Mouse (Mus musculus): Measurements from ENCODE around the gene Plcb4.
"Not testable (repeated sequence)": the region's sequence is repeated elsewhere in the genome, so short reads cannot be mapped to it uniquely, and the experiment has no call there.

Gene Plcb4

GRCm38 (mm10) chr2:135955796-135956195 is 297.0 kb downstream of the Plcb4 start:
- no peak for DNase-seq (ENCODE audit: low spot score)

GRCm38 (mm10) chr2:135957689-135958088 is 298.9 kb downstream of the Plcb4 start:
- DNase-seq (ENCODE audit: low spot score): peak; percentile 88

DNA sequence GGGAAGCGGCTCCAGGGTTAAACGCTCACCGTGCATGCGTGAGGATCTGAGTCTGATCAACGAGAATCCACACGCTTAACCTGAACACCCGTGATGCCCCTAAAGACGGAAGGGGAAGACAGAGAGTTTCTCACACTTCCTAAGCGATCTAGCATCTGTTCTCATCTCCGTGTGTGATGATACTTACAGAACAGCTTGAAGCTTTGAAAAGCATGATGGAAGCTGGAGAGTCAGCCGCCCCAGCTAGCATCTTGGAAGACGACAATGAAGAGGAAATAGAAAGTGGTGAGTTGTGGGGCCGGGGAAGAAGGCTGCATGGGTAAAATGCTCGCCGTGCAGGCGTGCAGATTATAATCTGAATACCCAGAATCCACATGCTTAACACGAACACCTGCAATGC is 299.6 kb downstream of the Plcb4 start:
- no peak for DNase-seq (ENCODE audit: low spot score)

DNA sequence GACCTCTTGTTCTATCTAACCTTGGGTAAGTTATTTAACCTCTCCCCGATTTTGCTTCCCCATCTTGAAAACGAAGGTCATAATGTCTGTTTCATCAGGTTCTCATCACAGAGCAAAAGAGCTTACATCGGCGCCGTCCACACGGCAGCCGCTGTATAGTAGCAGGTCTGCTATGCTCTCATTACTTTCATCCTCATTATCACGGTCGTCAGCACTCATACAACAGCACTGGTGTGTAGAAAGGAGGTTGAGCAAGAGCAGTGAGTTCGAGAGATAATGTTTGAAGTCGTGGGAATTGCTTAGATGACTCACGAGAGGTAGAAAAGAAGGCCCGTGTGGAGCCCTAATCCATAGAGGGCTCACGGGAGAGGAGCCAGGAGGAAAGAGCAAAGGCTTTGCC is 304.3 kb downstream of the Plcb4 start:
- no peak for DNase-seq (ENCODE audit: low spot score)

GRCm38 (mm10) chr2:135966871-135967557 is 308.2 kb downstream of the Plcb4 start:
- DNase-seq (ENCODE audit: low spot score): peak; percentile 85

- DNase-seq (ENCODE audit: low spot score): peak; percentile 60
These were observed 309.3 kb downstream of the Plcb4 start for GRCm38 (mm10) chr2:135968159-135968558.

DNA sequence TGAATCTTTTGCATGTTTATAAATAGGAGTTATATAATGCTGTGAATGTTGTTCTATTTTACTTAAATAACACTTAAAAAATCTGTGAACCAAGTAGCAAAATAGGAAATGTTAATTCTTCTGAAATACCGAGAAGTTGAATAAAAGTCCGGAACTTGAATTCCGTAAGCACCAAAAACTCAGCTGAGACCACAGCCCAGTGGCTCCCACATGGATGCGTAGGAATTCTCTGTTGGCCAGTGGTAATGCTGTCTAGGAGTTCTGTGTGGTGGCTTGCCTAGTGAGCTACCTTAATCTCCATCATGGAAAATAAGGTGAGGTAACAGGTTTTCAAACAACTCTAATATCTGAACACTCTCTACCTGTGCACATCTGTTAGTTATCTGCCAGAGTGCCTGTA is 312.1 kb downstream of the Plcb4 start:
- DNase-seq (ENCODE audit: low spot score): no peak

DNA sequence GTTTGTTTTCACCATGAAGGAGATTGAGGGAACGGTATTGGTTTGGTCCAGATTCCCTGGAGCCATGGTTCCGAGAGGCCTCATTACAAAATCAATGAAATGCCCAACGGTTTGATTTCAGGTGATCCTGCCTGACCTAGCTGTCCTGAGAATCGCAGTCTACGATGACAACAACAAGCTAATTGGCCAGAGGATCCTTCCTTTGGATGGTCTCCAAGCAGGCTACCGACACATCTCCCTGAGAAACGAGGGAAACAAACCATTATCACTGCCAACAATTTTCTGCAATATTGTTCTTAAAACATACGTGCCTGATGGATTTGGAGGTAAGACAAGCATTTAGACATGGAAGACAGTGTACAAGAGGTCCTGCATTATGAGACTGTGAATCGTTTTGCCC is 317.2 kb downstream of the Plcb4 start:
- no peak for DNase-seq (ENCODE audit: low spot score)

DNA sequence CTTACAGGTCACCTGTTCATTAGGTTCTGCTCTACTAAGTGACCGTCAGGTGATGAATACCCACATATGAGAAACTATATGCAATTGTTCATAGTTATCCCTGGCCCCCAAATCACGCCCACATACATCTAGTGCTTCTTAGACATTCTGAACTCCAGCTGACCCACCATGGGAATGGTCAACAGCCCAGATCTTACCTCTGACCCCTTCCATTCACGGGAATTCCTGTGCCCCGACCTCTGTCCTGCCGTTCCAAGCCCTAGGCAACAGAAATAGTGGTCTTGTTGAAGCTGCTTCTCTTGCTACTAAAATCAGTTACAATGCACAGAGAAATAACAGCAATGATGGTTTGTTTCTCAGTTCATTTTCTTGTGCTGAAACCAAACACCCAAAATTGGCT is 320.0 kb downstream of the Plcb4 start:
- no peak for DNase-seq (ENCODE audit: low spot score)

GRCm38 (mm10) chr2:135980428-135980827 is 321.6 kb downstream of the Plcb4 start:
- DNase-seq (ENCODE audit: low spot score): no peak

- DNase-seq (ENCODE audit: low spot score): no peak
These were observed 325.2 kb downstream of the Plcb4 start for GRCm38 (mm10) chr2:135983972-135984371.

GRCm38 (mm10) chr2:135985536-135986265 is 326.9 kb downstream of the Plcb4 start:
- DNase-seq (ENCODE audit: low spot score): no peak

GRCm38 (mm10) chr2:135988475-135988874 is 329.7 kb downstream of the Plcb4 start:
- DNase-seq (ENCODE audit: low spot score): not testable (repeated sequence)

DNA sequence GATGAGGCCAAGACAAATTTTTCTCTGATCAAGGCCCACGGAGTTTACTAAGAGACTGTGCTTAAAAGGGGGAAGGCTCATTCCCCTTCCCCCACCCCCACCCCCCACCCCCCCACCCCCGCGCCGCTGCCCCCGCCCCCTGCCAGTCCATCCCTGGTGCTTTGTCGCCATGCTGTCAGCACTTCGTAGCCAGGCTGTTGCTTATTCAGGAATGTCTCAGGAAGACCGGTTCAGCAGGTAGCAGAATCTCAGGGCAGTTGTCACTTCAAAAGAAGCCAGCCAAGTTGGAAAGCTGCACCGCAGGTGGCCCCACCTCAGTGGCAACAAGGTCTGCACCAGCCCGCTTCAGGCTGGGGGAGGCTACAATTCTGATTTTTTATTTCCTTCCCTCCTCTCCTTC is 331.9 kb downstream of the Plcb4 start:
- not testable (repeated sequence) for DNase-seq (ENCODE audit: low spot score)

- DNase-seq (ENCODE audit: low spot score): no peak
These were observed 334.5 kb downstream of the Plcb4 start for GRCm38 (mm10) chr2:135993314-135993713.

- no peak for DNase-seq (ENCODE audit: low spot score)
These were observed 336.4 kb downstream of the Plcb4 start for GRCm38 (mm10) chr2:135995196-135995595.

- no peak for DNase-seq (ENCODE audit: low spot score)
These were observed 338.1 kb downstream of the Plcb4 start for GRCm38 (mm10) chr2:135996936-135997335.

DNA sequence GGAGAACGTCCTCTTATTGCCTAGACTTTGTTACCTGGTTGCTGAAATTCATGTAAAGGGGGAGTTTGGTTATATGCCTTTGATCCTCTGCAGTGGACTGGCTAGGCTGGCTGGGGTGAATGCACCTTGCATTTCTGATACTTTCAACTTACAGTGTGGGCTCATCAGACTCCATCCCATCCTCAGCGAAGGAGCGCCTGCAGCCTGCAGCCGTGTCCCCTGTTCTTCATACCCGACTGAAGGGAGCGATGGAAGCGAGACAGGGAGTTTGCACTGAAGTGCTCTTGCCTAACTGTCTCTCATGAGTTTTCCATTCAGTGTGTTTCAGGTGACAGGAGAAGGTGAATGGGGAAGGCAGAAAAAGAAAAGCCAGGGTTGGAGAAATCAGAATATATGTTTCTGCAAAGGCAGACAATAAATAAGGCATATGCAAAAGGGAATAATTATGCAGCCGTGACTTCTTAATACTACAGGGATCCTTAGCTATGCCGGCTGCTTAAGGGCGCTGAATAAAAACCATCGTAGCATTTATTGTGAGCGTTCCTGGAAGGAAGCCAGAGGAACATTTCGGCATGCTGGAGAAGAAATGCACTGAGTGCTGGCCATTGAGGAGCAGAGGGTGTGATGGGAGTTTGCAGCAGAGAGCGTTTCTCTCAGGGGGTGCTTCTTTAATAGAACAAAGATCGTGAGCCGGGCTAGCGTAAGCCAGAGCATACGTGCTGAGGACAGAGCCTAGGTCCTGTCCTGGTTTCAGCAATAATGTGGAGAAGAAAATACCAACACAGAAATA is 338.7 kb downstream of the Plcb4 start:
- DNase-seq (ENCODE audit: low spot score): no peak

DNA sequence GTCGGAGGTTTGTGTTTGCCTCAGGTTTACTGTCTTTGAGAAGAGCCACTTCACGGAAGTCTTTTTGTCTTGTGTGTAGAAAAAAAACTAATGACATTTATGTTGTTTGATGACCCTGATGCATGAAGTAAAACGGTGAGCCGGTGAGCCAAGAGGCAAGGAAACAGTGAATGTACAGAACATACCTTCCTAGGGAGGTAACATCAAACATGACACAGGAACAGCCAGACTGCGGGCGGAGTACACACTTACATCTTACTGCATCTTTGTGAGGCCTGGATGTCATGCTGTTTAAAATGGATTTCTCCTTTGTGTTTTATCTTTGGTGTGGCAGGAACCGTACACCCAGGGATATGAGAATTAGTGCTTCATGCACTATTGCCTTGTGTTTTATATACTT is 340.1 kb downstream of the Plcb4 start:
- no peak for DNase-seq (ENCODE audit: low spot score)

GRCm38 (mm10) chr2:135999361-135999760 is 340.6 kb downstream of the Plcb4 start:
- DNase-seq (ENCODE audit: low spot score): no peak

- DNase-seq (ENCODE audit: low spot score): no peak
These were observed 342.1 kb downstream of the Plcb4 start for GRCm38 (mm10) chr2:136000933-136001332.

- DNase-seq (ENCODE audit: low spot score): peak; percentile 48
These were observed 343.3 kb downstream of the Plcb4 start for GRCm38 (mm10) chr2:136002118-136002517.

GRCm38 (mm10) chr2:136003836-136004235 is 345.0 kb downstream of the Plcb4 start:
- no peak for DNase-seq (ENCODE audit: low spot score)

Data from retina, embryonic 14.5 days (tissue).